Mouse (Mus musculus) lung, embryonic 14.5 days (tissue): ENCODE measurements around the gene Pgrmc2. TPM values are rescaled to one million over a fixed set of nuclear protein-coding genes. Genes with fewer than 3 reads are reported as not detected.

Source experiments
- ATAC-seq: fragments of 200-750 bp; cut with Nextera tagmentation; 2 replicates; pipeline ENCODE4 v1.8.0; 2017; ENCODE audit warnings: mild to moderate bottlenecking, moderate TSS enrichment, moderate library complexity; ENCODE audit not compliant: insufficient read depth
- DNase-seq: peaks from one replicate; pipeline ENCODE4 v3.0.0-alpha.2; 2015
- H3K27ac ChIP-seq: fragments of 300-500 bp; sonication (generic); 2 replicates; pipeline ENCODE4 v1.5.1; 2014; ENCODE audit warnings: low read depth, mild to moderate bottlenecking, moderate library complexity
- H3K27me3 ChIP-seq: fragments of 300-500 bp; sonication (generic); 2 replicates; pipeline ENCODE4 v1.6.1; 2014; ENCODE audit warnings: low read length, control low read depth; ENCODE audit not compliant: insufficient read depth
- H3K36me3 ChIP-seq: fragments of 300-500 bp; sonication (generic); 2 replicates; pipeline ENCODE4 v1.6.1; 2014; ENCODE audit warnings: control low read depth; ENCODE audit not compliant: insufficient read depth
- H3K4me1 ChIP-seq: fragments of 300-500 bp; sonication (generic); 2 replicates; pipeline ENCODE4 v1.6.1; 2014; ENCODE audit warnings: antibody characterized with exemption, control low read depth; ENCODE audit not compliant: insufficient read depth
- H3K4me2 ChIP-seq: fragments of 300-500 bp; sonication (generic); 2 replicates; pipeline ENCODE4 v1.6.1; 2014; ENCODE audit warnings: mild to moderate bottlenecking
- H3K4me3 ChIP-seq: fragments of 300-500 bp; sonication (generic); 2 replicates; pipeline ENCODE4 v1.5.1; 2014; ENCODE audit warnings: low read depth, low read length
- H3K9ac ChIP-seq: fragments of 300-500 bp; sonication (generic); 2 replicates; pipeline ENCODE4 v1.6.1; 2014
- H3K9me3 ChIP-seq: fragments of 300-500 bp; sonication (generic); 2 replicates; pipeline ENCODE4 v1.6.1; 2016; ENCODE audit warnings: low read depth, low read length, control low read depth
- CTCF ChIP-seq: IDR thresholded peaks from 2 replicates; pipeline ENCODE4 v1.5.1; 2016; ENCODE audit warnings: antibody characterized with exemption, low read depth
- WGBS: fragments of 180-500 bp; shearing (Covaris S2); extraction: QIAGEN DNeasy Blood & Tissue Kit; methylation state at CpG from one replicate; pipeline ENCODE4 v1.1.7; 2014; 5-methylcytosine and 5-hydroxymethylcytosine counted together
- polyA plus RNA-seq: library from polyadenylated mRNA; unstranded; fragments of >200 nt; fragmentation: Nextera tagmentation; extraction: Ambion mirVana; gene quantifications from 2 replicates; pipeline ENCODE4 v1.2.1, GENCODE M21; 2014

Pgrmc2 gene
- polyA plus RNA-seq, 1 experiment from 2014 or later, result 26.5 TPM

- ATAC-seq (no peak), DNase-seq (no peak)
- Histone ChIP-seq H3K27ac (no peak overlapping the region), H3K36me3 (no peaks in the 10 kb centered on the region), H3K4me1 (no peaks in the 10 kb centered on the region), H3K9ac (no peak overlapping the region), H3K9me3 (no peaks in the 10 kb centered on the region), H3K4me3 (no peak overlapping the region), H3K4me2 (no peak overlapping the region), H3K27me3 (no peaks in the 10 kb centered on the region)
- TF ChIP-seq CTCF, result no peak
- WGBS, result 87% methylated on average over 3 of the region's 3 CpGs
Measured at GRCm38 (mm10) chr3:41053334-41053733, 29.5 kb downstream of the Pgrmc2 start.

DNA sequence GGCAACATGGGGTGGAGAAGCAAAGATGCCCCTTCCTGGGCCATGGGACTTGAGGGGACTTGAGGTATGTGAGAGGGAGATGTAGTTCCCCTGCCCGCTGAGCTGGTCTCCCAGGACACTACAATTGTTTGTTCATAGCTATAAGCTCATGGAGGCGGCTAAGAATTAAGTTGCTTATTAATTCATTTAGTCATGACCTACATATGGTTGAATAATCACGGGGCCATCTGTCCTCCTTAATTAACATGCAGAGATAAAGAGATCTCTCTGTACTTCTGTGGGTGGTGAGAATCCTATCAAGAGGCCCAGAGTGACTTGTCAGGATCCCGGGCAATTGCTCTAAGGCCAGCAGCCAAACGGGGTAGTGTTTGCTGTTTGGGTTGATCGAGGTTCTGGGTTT lies 35.0 kb downstream of the Pgrmc2 start:
- H3K27me3 ChIP-seq, result no peaks in the 10 kb centered on the region
- TF ChIP-seq CTCF, result no peak
- H3K9me3 ChIP-seq, result no peaks in the 10 kb centered on the region
- no peak for ATAC-seq
- no peaks in the 10 kb centered on the region for H3K36me3 ChIP-seq
- WGBS, result 79% methylated on average over 6 of the region's 6 CpGs
- H3K9ac ChIP-seq, result no peak overlapping the region
- no peak overlapping the region for H3K4me2 ChIP-seq
- DNase-seq, result no peak
- H3K4me1 ChIP-seq, result no peaks in the 10 kb centered on the region
- H3K4me3 ChIP-seq, result no peak overlapping the region
- no peak overlapping the region for H3K27ac ChIP-seq

- no peak for ATAC-seq
- TF ChIP-seq CTCF, result no peak
- DNase-seq, result no peak
- H3K27ac ChIP-seq, result no peak overlapping the region
- H3K9me3 ChIP-seq, result no peaks in the 10 kb centered on the region
- no peak overlapping the region for H3K4me3 ChIP-seq
- no peak overlapping the region for H3K9ac ChIP-seq
- H3K4me1 ChIP-seq, result no peaks in the 10 kb centered on the region
- 46% methylated on average over 11 of the region's 11 CpGs for WGBS
- H3K36me3 ChIP-seq, result no peaks in the 10 kb centered on the region
- no peak overlapping the region for H3K4me2 ChIP-seq
- H3K27me3 ChIP-seq, result no peaks in the 10 kb centered on the region
Measured at GRCm38 (mm10) chr3:41043756-41044354, 39.0 kb downstream of the Pgrmc2 start.

DNA sequence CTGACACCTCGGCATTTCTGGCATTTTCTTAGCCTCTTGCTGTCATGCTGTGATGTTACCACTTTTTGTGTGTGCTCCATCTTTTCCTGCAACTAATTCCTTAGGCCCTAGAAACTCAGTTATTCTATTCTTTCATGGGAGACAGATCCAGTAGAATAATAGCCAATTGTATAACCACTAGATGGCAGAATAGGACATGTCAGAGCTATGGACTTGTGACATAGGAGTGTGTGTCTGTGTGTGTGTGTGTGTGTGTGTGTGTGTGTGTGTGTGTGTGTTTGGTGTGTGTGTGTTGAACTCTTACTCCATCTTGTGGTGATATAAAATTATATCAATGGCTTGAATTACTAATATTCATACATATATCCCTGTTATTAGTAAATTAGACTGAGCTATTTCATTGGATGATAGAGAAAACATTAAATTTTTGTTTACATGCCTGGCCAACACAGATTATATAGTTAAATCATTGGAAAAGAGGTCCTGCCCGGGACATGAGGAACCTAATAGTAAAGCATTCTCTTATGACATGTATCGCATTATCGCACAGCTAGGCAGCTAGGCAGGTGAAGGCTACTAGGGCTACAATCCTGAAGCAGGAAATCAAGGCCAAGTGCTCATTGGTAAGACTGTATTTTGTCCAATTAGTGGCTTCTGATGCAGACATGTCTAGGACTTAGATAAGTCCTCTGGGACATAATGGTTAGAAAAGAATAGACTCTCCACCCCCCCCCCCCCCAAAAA lies 40.5 kb downstream of the Pgrmc2 start:
- H3K4me2 ChIP-seq, result no peak overlapping the region
- WGBS, result 71% methylated on average over 4 of the region's 4 CpGs
- no peaks in the 10 kb centered on the region for H3K27me3 ChIP-seq
- no peak overlapping the region for H3K4me3 ChIP-seq
- no peak overlapping the region for H3K9ac ChIP-seq
- no peaks in the 10 kb centered on the region for H3K36me3 ChIP-seq
- H3K4me1 ChIP-seq, result no peaks in the 10 kb centered on the region
- ATAC-seq, result no peak
- peak; percentile 78 for TF ChIP-seq CTCF
- DNase-seq, result peak; percentile 81
- H3K27ac ChIP-seq, result no peak overlapping the region
- H3K9me3 ChIP-seq, result no peaks in the 10 kb centered on the region

DNA sequence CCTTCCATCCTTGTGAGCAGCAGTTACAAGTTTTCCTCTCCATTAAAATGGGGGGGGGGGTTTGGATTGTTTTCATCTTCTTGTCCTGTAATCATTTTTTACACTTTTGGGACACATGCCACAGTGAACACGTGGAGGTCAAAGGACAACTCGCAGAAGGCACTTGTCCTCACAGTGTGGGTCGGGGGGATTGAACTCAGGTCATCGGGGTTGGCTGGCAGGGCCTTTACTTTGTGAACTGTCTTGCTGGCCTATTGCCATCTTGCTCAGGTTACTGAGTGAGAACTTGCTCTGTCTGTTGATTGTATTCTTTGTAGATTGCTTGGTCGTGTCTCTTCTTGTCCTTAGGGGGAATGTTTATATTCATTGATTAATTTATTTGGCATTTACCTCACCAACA lies 41.6 kb downstream of the Pgrmc2 start:
- Histone ChIP-seq H3K9ac (no peak overlapping the region), H3K27me3 (no peaks in the 10 kb centered on the region), H3K9me3 (no peaks in the 10 kb centered on the region), H3K36me3 (no peaks in the 10 kb centered on the region), H3K4me1 (no peaks in the 10 kb centered on the region), H3K27ac (no peak overlapping the region), H3K4me3 (no peak overlapping the region), H3K4me2 (no peak overlapping the region)
- 42% methylated on average over 5 of the region's 5 CpGs for WGBS
- DNase-seq (no peak), ATAC-seq (no peak)
- TF ChIP-seq CTCF, result no peak

- Histone ChIP-seq H3K9ac (no peak overlapping the region), H3K27ac (no peak overlapping the region), H3K4me2 (no peak overlapping the region), H3K27me3 (no peaks in the 10 kb centered on the region), H3K4me3 (no peak overlapping the region), H3K36me3 (no peaks in the 10 kb centered on the region), H3K4me1 (no peaks in the 10 kb centered on the region), H3K9me3 (no peaks in the 10 kb centered on the region)
- DNase-seq (no peak), ATAC-seq (no peak)
- TF ChIP-seq CTCF, result no peak
- 76% methylated on average over 5 of the region's 5 CpGs for WGBS
Measured at GRCm38 (mm10) chr3:41038297-41038916, 44.4 kb downstream of the Pgrmc2 start.
